Mouse (Mus musculus): Measurements from ENCODE around the gene Ndst4.

GRCm38 (mm10) chr3:125673997-125674794 is 270.3 kb downstream of the Ndst4 start:
- no peak for TF ChIP-seq CTCF (IDR thresholded peaks at IDR 0.05; ENCODE audit: low read depth)
- TF ChIP-seq EP300 (IDR thresholded peaks at IDR 0.05; ENCODE audit: low read depth): no peak
